Mouse (Mus musculus): ENCODE results near the gene Txndc8. TPM values are rescaled to one million over a fixed set of nuclear protein-coding genes. Genes with fewer than 3 reads are reported as not detected.

Gene Txndc8
- polyA plus RNA-seq (2016; fragmentation: Nextera tagmentation; extraction: Ambion mirVana), result not detected in 2 replicates

DNA sequence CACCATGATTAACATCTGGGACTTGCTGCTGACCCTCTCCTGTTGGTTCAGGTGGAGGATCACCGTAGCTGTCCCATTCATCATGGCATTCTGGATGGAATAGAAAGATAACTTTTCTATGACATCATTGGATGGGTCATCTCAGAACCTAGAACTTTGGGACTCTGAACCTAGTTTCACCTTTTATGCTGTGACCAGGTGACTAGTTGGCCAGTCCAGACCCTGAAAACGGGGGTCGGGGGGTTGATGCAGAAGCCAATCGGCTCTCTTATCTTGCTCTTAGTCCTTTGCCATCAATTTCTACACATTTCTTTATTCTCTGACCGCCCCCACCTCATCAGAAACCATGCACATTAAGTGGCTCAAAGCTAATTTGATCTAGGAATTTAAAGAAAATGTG lies at the start of gene Txndc8:
Gene Txndc8 (minus strand): TSS at position 101 of the 400 bp plus-strand sequence.
- H3K9me3 ChIP-seq (replicated peaks), result no peaks in the 10 kb centered on the region
- no peaks in the 10 kb centered on the region for H3K4me1 ChIP-seq
- 96% methylated on average over 5 of the region's 5 CpGs for WGBS
- no peaks in the 10 kb centered on the region for H3K27me3 ChIP-seq (ENCODE audit: low read depth, poor library complexity, severe bottlenecking)
- H3K4me3 ChIP-seq, result no peak within 1 kb of the TSS
- no peak for DNase-seq (ENCODE audit: low spot score)
- no peaks in the 10 kb centered on the region for H3K36me3 ChIP-seq
- no peak within 1 kb of the TSS for H3K27ac ChIP-seq (replicated peaks)

GRCm38 (mm10) chr4:58055653-58056052 lies 46.7 kb upstream of the Txndc8 start:
- Histone ChIP-seq H3K27me3 (ENCODE audit: low read depth, poor library complexity, severe bottlenecking) (no peaks in the 10 kb centered on the region), H3K36me3 (no peaks in the 10 kb centered on the region), H3K9me3 (replicated peaks) (no peaks in the 10 kb centered on the region), H3K4me3 (no peak overlapping the region), H3K4me1 (no peaks in the 10 kb centered on the region), H3K27ac (replicated peaks) (no peak overlapping the region)
- DNase-seq (ENCODE audit: low spot score), result no peak

DNA sequence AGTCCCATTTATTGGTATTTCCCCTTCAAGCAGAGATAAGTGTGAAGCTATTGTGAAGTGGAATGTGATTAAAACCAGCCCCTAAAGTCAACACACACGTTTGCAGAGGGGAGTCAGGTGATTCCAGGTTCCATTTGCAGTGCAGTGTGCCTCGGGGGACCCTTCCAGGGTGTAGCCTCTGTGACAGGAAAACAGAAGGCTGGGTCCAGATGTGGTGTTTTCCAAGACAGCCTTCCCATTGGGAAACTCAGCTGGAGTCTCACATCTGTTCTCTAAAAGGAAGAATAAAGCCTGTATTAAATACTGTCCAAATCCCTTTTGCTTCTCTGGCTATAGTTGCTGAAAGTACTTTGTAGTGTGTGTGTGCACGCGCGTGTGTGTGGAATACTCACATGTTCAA lies 45.5 kb upstream of the Txndc8 start:
- Histone ChIP-seq H3K4me1 (no peaks in the 10 kb centered on the region), H3K27ac (replicated peaks) (no peak overlapping the region), H3K27me3 (ENCODE audit: low read depth, poor library complexity, severe bottlenecking) (no peaks in the 10 kb centered on the region), H3K9me3 (replicated peaks) (no peaks in the 10 kb centered on the region), H3K36me3 (no peaks in the 10 kb centered on the region), H3K4me3 (no peak overlapping the region)
- no peak for DNase-seq (ENCODE audit: low spot score)
- WGBS, result 75% methylated on average over 5 of the region's 5 CpGs

- Histone ChIP-seq H3K27ac (replicated peaks) (no peak overlapping the region), H3K9me3 (replicated peaks) (no peaks in the 10 kb centered on the region), H3K27me3 (ENCODE audit: low read depth, poor library complexity, severe bottlenecking) (no peaks in the 10 kb centered on the region), H3K4me1 (0 out of 2 replicates have a peak, but pooled peaks cover 4% of the 10 kb centered on the region), H3K4me3 (no peak overlapping the region), H3K36me3 (no peaks in the 10 kb centered on the region)
- 87% methylated on average over 8 of the region's 8 CpGs for WGBS
- no peak for DNase-seq (ENCODE audit: low spot score)
These were observed 41.8 kb upstream of the Txndc8 start for GRCm38 (mm10) chr4:58050746-58051145.

DNA sequence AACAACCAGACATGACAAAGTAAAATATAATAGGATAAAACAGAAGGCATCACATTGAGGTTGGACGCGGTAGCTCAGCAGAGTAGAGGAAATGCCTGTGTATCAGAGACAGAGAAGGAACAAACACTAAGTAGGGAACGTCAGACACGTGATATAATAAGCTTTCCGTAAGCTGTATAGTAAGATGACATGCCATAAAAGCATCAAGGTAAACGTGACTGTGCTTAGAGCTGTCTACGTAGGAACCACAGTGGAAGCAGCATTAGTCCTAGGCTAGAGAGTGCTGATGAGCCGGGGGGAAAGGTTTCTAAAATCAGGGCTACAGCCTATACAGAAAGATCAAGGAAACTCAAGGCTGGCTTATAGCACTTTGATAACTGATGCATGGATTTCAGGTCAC lies 41.4 kb upstream of the Txndc8 start:
- H3K36me3 ChIP-seq, result no peaks in the 10 kb centered on the region
- H3K9me3 ChIP-seq (replicated peaks), result no peaks in the 10 kb centered on the region
- H3K27me3 ChIP-seq (ENCODE audit: low read depth, poor library complexity, severe bottlenecking), result no peaks in the 10 kb centered on the region
- 90% methylated on average over 8 of the region's 8 CpGs for WGBS
- DNase-seq (ENCODE audit: low spot score), result no peak
- H3K4me1 ChIP-seq, result 0 out of 2 replicates have a peak, but pooled peaks cover 4% of the 10 kb centered on the region
- no peak overlapping the region for H3K27ac ChIP-seq (replicated peaks)
- no peak overlapping the region for H3K4me3 ChIP-seq

DNA sequence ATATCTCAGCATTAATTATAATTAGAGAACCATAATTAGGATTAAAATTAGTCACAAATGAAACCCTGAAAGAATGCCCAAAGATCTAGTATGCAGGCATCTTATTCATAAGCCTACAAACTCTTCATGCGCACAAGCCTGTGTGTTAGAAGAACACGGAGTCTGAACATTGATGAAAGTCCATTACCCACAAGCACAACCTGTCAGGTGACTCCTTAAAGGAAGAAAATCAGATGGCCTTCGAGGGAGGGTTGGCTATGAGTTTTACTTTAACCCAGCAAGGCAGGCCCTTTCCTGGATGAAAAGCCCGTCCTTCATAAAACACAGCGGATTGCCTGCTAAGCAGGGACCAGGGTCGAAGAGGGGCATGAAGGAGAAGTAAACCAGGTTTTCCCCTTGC lies 35.9 kb upstream of the Txndc8 start:
- 90% methylated on average over 6 of the region's 6 CpGs for WGBS
- no peaks in the 10 kb centered on the region for H3K9me3 ChIP-seq (replicated peaks)
- H3K27ac ChIP-seq (replicated peaks), result no peak overlapping the region
- no peak overlapping the region for H3K4me3 ChIP-seq
- DNase-seq (ENCODE audit: low spot score), result no peak
- no peaks in the 10 kb centered on the region for H3K27me3 ChIP-seq (ENCODE audit: low read depth, poor library complexity, severe bottlenecking)
- no peaks in the 10 kb centered on the region for H3K36me3 ChIP-seq
- 0 out of 2 replicates have a peak, but pooled peaks cover 4% of the 10 kb centered on the region for H3K4me1 ChIP-seq

DNA sequence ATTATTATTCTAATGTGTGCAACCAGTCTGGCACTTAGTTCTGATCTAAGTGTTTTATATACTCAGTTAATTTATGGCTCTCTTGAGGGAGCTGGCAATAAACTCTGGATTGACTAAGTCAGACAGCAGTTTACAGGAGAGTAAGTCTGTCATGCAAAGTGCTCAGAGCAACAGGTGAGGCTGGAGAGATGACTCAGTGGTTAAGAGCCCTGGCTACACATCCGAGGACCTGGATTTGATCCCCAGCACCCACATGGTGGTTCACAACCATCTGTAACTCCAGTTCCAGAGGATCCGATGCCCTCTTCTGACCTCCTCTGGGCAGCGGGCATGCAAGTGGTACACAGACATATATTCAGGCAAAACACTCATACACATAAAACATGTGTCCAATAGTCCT lies 35.4 kb upstream of the Txndc8 start:
- Histone ChIP-seq H3K4me3 (no peak overlapping the region), H3K36me3 (no peaks in the 10 kb centered on the region), H3K9me3 (replicated peaks) (no peaks in the 10 kb centered on the region), H3K4me1 (0 out of 2 replicates have a peak, but pooled peaks cover 4% of the 10 kb centered on the region), H3K27ac (replicated peaks) (no peak overlapping the region), H3K27me3 (ENCODE audit: low read depth, poor library complexity, severe bottlenecking) (no peaks in the 10 kb centered on the region)
- no peak for DNase-seq (ENCODE audit: low spot score)
- 91% methylated on average over 3 of the region's 3 CpGs for WGBS

- no peak for DNase-seq (ENCODE audit: low spot score)
- Histone ChIP-seq H3K27me3 (ENCODE audit: low read depth, poor library complexity, severe bottlenecking) (no peaks in the 10 kb centered on the region), H3K9me3 (replicated peaks) (no peaks in the 10 kb centered on the region), H3K36me3 (no peaks in the 10 kb centered on the region), H3K4me3 (no peak overlapping the region), H3K27ac (replicated peaks) (no peak overlapping the region), H3K4me1 (no peaks in the 10 kb centered on the region)
- WGBS, result 85% methylated on average over 2 of the region's 2 CpGs
These were observed 31.2 kb upstream of the Txndc8 start for GRCm38 (mm10) chr4:58040093-58040492.

GRCm38 (mm10) chr4:58037096-58037705 lies 28.3 kb upstream of the Txndc8 start:
- Histone ChIP-seq H3K36me3 (no peaks in the 10 kb centered on the region), H3K27ac (replicated peaks) (no peak overlapping the region)
- 92% methylated on average over 6 of the region's 6 CpGs for WGBS

GRCm38 (mm10) chr4:58034663-58035062 lies 25.7 kb upstream of the Txndc8 start:
- H3K36me3 ChIP-seq, result no peaks in the 10 kb centered on the region
- no peak overlapping the region for H3K27ac ChIP-seq (replicated peaks)
- DNase-seq (ENCODE audit: low spot score), result no peak
- no peaks in the 10 kb centered on the region for H3K4me1 ChIP-seq
- WGBS, result 61% methylated on average over 13 of the region's 13 CpGs
- no peak overlapping the region for H3K4me3 ChIP-seq
- no peaks in the 10 kb centered on the region for H3K27me3 ChIP-seq (ENCODE audit: low read depth, poor library complexity, severe bottlenecking)
- peaks cover 5% of the 10 kb centered on the region; the same call in 1 of the 2 replicates for H3K9me3 ChIP-seq (replicated peaks)

More at GRCm38 (mm10) chr4:58037096-58037705, 28.3 kb upstream of the Txndc8 start:
- no peaks in the 10 kb centered on the region for H3K27me3 ChIP-seq (ENCODE audit: low read depth, poor library complexity, severe bottlenecking)
- DNase-seq (ENCODE audit: low spot score), result no peak
- H3K4me3 ChIP-seq, result no peak overlapping the region
- no peaks in the 10 kb centered on the region for H3K4me1 ChIP-seq
- no peaks in the 10 kb centered on the region for H3K9me3 ChIP-seq (replicated peaks)

- H3K4me1 ChIP-seq, result no peaks in the 10 kb centered on the region
- 91% methylated on average over 1 of the region's 1 CpGs for WGBS
- peaks cover 5% of the 10 kb centered on the region; the same call in 1 of the 2 replicates for H3K9me3 ChIP-seq (replicated peaks)
- no peak for DNase-seq (ENCODE audit: low spot score)
- H3K36me3 ChIP-seq, result no peaks in the 10 kb centered on the region
- no peaks in the 10 kb centered on the region for H3K27me3 ChIP-seq (ENCODE audit: low read depth, poor library complexity, severe bottlenecking)
- H3K27ac ChIP-seq (replicated peaks), result no peak overlapping the region
- H3K4me3 ChIP-seq, result no peak overlapping the region
These were observed 23.8 kb upstream of the Txndc8 start for GRCm38 (mm10) chr4:58032714-58033113.

DNA sequence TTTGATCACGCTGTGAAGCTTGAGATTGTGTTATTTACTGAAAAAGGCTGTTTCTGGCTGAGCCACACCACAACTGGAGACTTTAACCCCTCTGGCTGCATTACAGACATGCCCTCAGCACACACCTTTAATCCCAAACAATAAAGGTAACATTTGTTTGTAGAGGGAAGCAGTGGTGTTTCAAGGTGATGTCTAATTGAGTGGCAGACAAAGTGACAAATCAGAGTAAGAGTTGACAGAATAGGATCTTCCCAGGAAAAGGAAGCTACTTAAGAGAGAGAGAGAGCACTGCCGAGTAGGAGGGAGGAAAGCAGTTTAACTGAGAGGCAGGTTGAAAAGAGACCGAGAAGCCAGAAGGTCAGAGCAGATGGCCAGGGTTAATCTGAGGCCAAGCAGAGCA lies 5.4 kb downstream of the Txndc8 start:
- Histone ChIP-seq H3K27me3 (ENCODE audit: low read depth, poor library complexity, severe bottlenecking) (no peaks in the 10 kb centered on the region), H3K27ac (replicated peaks) (no peak overlapping the region), H3K36me3 (no peaks in the 10 kb centered on the region), H3K4me3 (no peak overlapping the region), H3K9me3 (replicated peaks) (no peaks in the 10 kb centered on the region), H3K4me1 (no peaks in the 10 kb centered on the region)
- no peak for DNase-seq (ENCODE audit: low spot score)
- whole genome bisulfite sequencing, result 64% methylated on average over 3 of the region's 3 CpGs

- no peak for DNase-seq (ENCODE audit: low spot score)
- Histone ChIP-seq H3K27ac (replicated peaks) (no peak overlapping the region), H3K4me1 (no peaks in the 10 kb centered on the region), H3K36me3 (no peaks in the 10 kb centered on the region), H3K4me3 (no peak overlapping the region), H3K27me3 (ENCODE audit: low read depth, poor library complexity, severe bottlenecking) (no peaks in the 10 kb centered on the region), H3K9me3 (replicated peaks) (no peaks in the 10 kb centered on the region)
- WGBS, result 79% methylated on average over 1 of the region's 1 CpGs
These were observed 17.5 kb downstream of the Txndc8 start for GRCm38 (mm10) chr4:57991425-57991824.
